ENCODE assay signal across 8 mouse cellular contexts in the genomic region with DNA sequence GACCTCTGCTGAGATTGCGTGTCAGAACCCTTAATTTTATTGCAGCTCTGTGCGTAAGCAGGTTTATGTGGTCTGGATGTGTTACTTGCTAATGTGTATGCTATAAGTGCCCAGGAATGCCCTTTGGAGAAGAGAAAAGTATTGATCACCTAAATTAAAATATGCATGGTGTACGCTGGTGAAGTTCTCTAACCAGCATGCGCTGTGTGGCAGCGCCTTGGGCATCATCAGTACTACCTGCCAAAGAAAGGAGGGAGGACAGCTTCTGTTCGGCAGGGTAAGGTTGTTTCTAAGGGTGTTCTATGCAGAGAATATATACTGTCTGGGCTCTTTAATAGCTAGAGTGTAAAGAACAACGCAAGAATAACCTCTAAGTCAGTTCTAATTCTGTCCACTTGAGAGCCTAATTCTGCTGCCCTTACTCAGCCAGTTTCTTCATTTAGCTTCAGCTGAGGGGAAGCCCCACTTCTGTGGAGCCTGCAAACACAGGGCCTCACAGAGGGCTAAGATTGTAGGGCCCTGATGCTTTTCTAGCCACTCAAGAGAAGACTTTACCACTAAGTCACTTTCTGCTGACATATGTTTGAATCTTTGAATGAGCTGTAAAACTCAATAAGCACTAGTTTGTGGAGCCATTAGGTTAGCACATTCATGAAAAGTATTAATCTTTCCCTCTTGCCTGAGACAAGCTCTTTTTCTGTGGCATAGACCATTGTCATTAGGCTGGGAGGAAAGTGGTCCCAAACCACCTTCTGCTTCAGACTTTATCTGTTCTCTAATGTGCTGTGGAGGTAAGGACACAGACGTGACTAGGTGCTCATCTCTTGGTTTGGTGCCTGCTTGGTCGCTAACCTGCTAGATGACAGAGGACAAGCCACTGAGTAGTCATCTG. TPM values are rescaled to one million over a fixed set of nuclear protein-coding genes. Genes with fewer than 3 reads are reported as not detected.
A peak's percentile ranks its signal among the peaks of the same experiment; 100 is the strongest.
DNase-seq lines count a peak whose midpoint lies in the region; ATAC-seq and TF ChIP-seq lines count a peak whose summit lies in the region.

No protein-coding gene starts in this region.

- no peaks in the 10 kb centered on the region for H3K9me3 ChIP-seq in forebrain, postnatal 0 days (ENCODE audit: low read length)
- H3K9me3 ChIP-seq in midbrain, embryonic 10.5 days (replicated peaks), result no peaks in the 10 kb centered on the region

- H3K27me3 ChIP-seq in forebrain, postnatal 0 days (ENCODE audit: insufficient read depth, low read length), result no peaks in the 10 kb centered on the region
- H3K27me3 ChIP-seq in midbrain, embryonic 10.5 days (ENCODE audit: low read depth, poor library complexity, severe bottlenecking), result peaks cover 24% of the 10 kb centered on the region

- H3K9ac ChIP-seq in forebrain, postnatal 0 days, result no peak overlapping the region

- peaks cover 9% of the 10 kb centered on the region; the same call in 1 of the 2 replicates for H3K4me1 ChIP-seq in forebrain, postnatal 0 days (ENCODE audit: insufficient read depth)
- peaks cover 78% of the 10 kb centered on the region for H3K4me1 ChIP-seq in midbrain, embryonic 10.5 days

- peak; percentile 20 to 28 for DNase-seq in cerebellum, postnatal 14 days
- DNase-seq in A20 (ENCODE audit: low read depth, low spot score), result peak; percentile 69
- DNase-seq in forebrain, postnatal 0 days, result no peak
- DNase-seq in midbrain, embryonic 10.5 days (ENCODE audit: low spot score), result no peak
- DNase-seq in ovary, postnatal 36 days (ENCODE audit: low spot score), result no peak
- DNase-seq in embryo, embryonic 10.5 days (ENCODE audit: low spot score), result no peak
- DNase-seq in spleen, postnatal 4 days (ENCODE audit: low spot score in 2 of 2), result no peak

- no peak overlapping the region; the same call in 1 of the 2 replicates for H3K4me3 ChIP-seq in forebrain, postnatal 0 days (ENCODE audit: low read depth, low read length)
- H3K4me3 ChIP-seq in midbrain, embryonic 10.5 days, result peak overlapping the region; percentile 76

- no peaks in the 10 kb centered on the region for H3K36me3 ChIP-seq in forebrain, postnatal 0 days (ENCODE audit: insufficient read depth)
- no peaks in the 10 kb centered on the region for H3K36me3 ChIP-seq in midbrain, embryonic 10.5 days

- WGBS in forebrain, postnatal 0 days, result 52% methylated on average over 9 of the region's 9 CpGs
- 71% methylated on average over 9 of the region's 9 CpGs for WGBS in midbrain, embryonic 10.5 days

- peak overlapping the region; percentile 86 for H3K4me2 ChIP-seq in forebrain, postnatal 0 days (ENCODE audit: low read depth)

- TF ChIP-seq CTCF in forebrain, postnatal 0 days (IDR thresholded peaks at IDR 0.05; ENCODE audit: low read depth), result no peak

- no peak overlapping the region for H3K27ac ChIP-seq in forebrain, postnatal 0 days (ENCODE audit: low read depth, low read length)
- H3K27ac ChIP-seq in midbrain, embryonic 10.5 days (replicated peaks), result peak overlapping the region; percentile 28

- no peak for ATAC-seq in cerebellum, adult (ENCODE audit: insufficient number of reproducible peaks, low FRiP score, low TSS enrichment)
- ATAC-seq in forebrain, postnatal 0 days, result no peak

RNA-seq across cellular contexts. Expression of gene Maml2, which starts 3.4 kb away (rescaled TPM):
- total RNA-seq in forebrain, postnatal 0 days (2014; rRNA removed), result 6.2 and 6.4 TPM in 2 replicates
- polyA plus RNA-seq in forebrain, postnatal 0 days (2015; fragmentation: Nextera tagmentation; extraction: Ambion mirVana), result 5.9 and 9.5 TPM in 2 replicates
- 8.6 and 11.5 TPM in 2 replicates for polyA plus RNA-seq in midbrain, embryonic 10.5 days (2016; fragmentation: Nextera tagmentation; extraction: Ambion mirVana)

RNA-seq across cellular contexts. Expression of gene Ccdc82, which starts 54.4 kb away (rescaled TPM):
- total RNA-seq in forebrain, postnatal 0 days (2014; rRNA removed), result 15.6 and 24.9 TPM in 2 replicates
- 5.7 and 7.0 TPM in 2 replicates for polyA plus RNA-seq in forebrain, postnatal 0 days (2015; fragmentation: Nextera tagmentation; extraction: Ambion mirVana)
- 9.1 and 11.7 TPM in 2 replicates for polyA plus RNA-seq in midbrain, embryonic 10.5 days (2016; fragmentation: Nextera tagmentation; extraction: Ambion mirVana)

RNA-seq across cellular contexts. Expression of gene Jrkl, which starts 55.5 kb away (rescaled TPM):
- total RNA-seq in forebrain, postnatal 0 days (2014; rRNA removed), result 7.5 and 8.9 TPM in 2 replicates
- polyA plus RNA-seq in forebrain, postnatal 0 days (2015; fragmentation: Nextera tagmentation; extraction: Ambion mirVana), result 4.3 and 5.4 TPM in 2 replicates
- 7.6 and 9.1 TPM in 2 replicates for polyA plus RNA-seq in midbrain, embryonic 10.5 days (2016; fragmentation: Nextera tagmentation; extraction: Ambion mirVana)

Comparison
In these comparisons a context has a peak if more than half of its experiments do, and no peak if none do; other contexts are left out.
1. DNase-seq: peak in cerebellum, postnatal 14 days (2 of 2) and A20 (single experiment); none in forebrain, postnatal 0 days (single experiment), midbrain, embryonic 10.5 days (single experiment), ovary, postnatal 36 days (single experiment), embryo, embryonic 10.5 days (single experiment) and spleen, postnatal 4 days (0 of 2).